Mouse (Mus musculus): ENCODE results near the gene Smyd3. TPM values are rescaled to one million over a fixed set of nuclear protein-coding genes. Genes with fewer than 3 reads are reported as not detected.

Gene Smyd3
- polyA plus RNA-seq, 1 experiment = 19.9 TPM

GRCm38 (mm10) chr1:179197821-179198516 is 319.9 kb downstream of the Smyd3 start:
- TF ChIP-seq CTCF (IDR thresholded peaks at IDR 0.05; ENCODE audit: low read depth, low read length) = no peak
- no peak for TF ChIP-seq POLR2A (IDR thresholded peaks at IDR 0.05; ENCODE audit: borderline replicate concordance, low read depth, low read length)
- Histone ChIP-seq H3K4me3 (ENCODE audit: insufficient read depth, low read length) (no peak overlapping the region), H3K4me1 (ENCODE audit: control insufficient read depth, insufficient read depth, low read length) (no peaks in the 10 kb centered on the region), H3K27ac (ENCODE audit: insufficient read depth, low read depth, low read length) (no peak overlapping the region)

GRCm38 (mm10) chr1:179197156-179197555 is 320.7 kb downstream of the Smyd3 start:
- H3K4me1 ChIP-seq (ENCODE audit: control insufficient read depth, insufficient read depth, low read length) = no peaks in the 10 kb centered on the region
- TF ChIP-seq POLR2A (IDR thresholded peaks at IDR 0.05; ENCODE audit: borderline replicate concordance, low read depth, low read length) = no peak
- no peak for TF ChIP-seq CTCF (IDR thresholded peaks at IDR 0.05; ENCODE audit: low read depth, low read length)
- no peak overlapping the region for H3K27ac ChIP-seq (ENCODE audit: insufficient read depth, low read depth, low read length)
- no peak overlapping the region for H3K4me3 ChIP-seq (ENCODE audit: insufficient read depth, low read length)

GRCm38 (mm10) chr1:179196422-179196821 is 321.4 kb downstream of the Smyd3 start:
- Histone ChIP-seq H3K4me1 (ENCODE audit: control insufficient read depth, insufficient read depth, low read length) (0 out of 2 replicates have a peak, but pooled peaks cover under 1% of the 10 kb centered on the region), H3K4me3 (ENCODE audit: insufficient read depth, low read length) (no peak overlapping the region), H3K27ac (ENCODE audit: insufficient read depth, low read depth, low read length) (no peak overlapping the region)
- TF ChIP-seq POLR2A (IDR thresholded peaks at IDR 0.05; ENCODE audit: borderline replicate concordance, low read depth, low read length) (no peak), CTCF (IDR thresholded peaks at IDR 0.05; ENCODE audit: low read depth, low read length) (no peak)

GRCm38 (mm10) chr1:179192781-179193180 is 325.1 kb downstream of the Smyd3 start:
- H3K4me1 ChIP-seq (ENCODE audit: control insufficient read depth, insufficient read depth, low read length) = peaks cover 7% of the 10 kb centered on the region
- H3K4me3 ChIP-seq (ENCODE audit: insufficient read depth, low read length) = no peak overlapping the region
- TF ChIP-seq POLR2A (IDR thresholded peaks at IDR 0.05; ENCODE audit: borderline replicate concordance, low read depth, low read length) (no peak), CTCF (IDR thresholded peaks at IDR 0.05; ENCODE audit: low read depth, low read length) (no peak)
- no peak overlapping the region for H3K27ac ChIP-seq (ENCODE audit: insufficient read depth, low read depth, low read length)

GRCm38 (mm10) chr1:179190837-179191236 is 327.0 kb downstream of the Smyd3 start:
- Histone ChIP-seq H3K4me3 (ENCODE audit: insufficient read depth, low read length) (no peak overlapping the region), H3K27ac (ENCODE audit: insufficient read depth, low read depth, low read length) (no peak overlapping the region), H3K4me1 (ENCODE audit: control insufficient read depth, insufficient read depth, low read length) (peaks cover 7% of the 10 kb centered on the region)
- no peak for TF ChIP-seq CTCF (IDR thresholded peaks at IDR 0.05; ENCODE audit: low read depth, low read length)
- no peak for TF ChIP-seq POLR2A (IDR thresholded peaks at IDR 0.05; ENCODE audit: borderline replicate concordance, low read depth, low read length)

GRCm38 (mm10) chr1:179187171-179187570 is 330.7 kb downstream of the Smyd3 start:
- peaks cover 13% of the 10 kb centered on the region for H3K4me1 ChIP-seq (ENCODE audit: control insufficient read depth, insufficient read depth, low read length)
- TF ChIP-seq POLR2A (IDR thresholded peaks at IDR 0.05; ENCODE audit: borderline replicate concordance, low read depth, low read length) (no peak), CTCF (IDR thresholded peaks at IDR 0.05; ENCODE audit: low read depth, low read length) (no peak)

GRCm38 (mm10) chr1:179184631-179185030 is 333.2 kb downstream of the Smyd3 start:
- TF ChIP-seq CTCF (IDR thresholded peaks at IDR 0.05; ENCODE audit: low read depth, low read length) (no peak), POLR2A (IDR thresholded peaks at IDR 0.05; ENCODE audit: borderline replicate concordance, low read depth, low read length) (no peak)
- H3K4me1 ChIP-seq (ENCODE audit: control insufficient read depth, insufficient read depth, low read length) = peaks cover 6% of the 10 kb centered on the region
- H3K4me3 ChIP-seq (ENCODE audit: insufficient read depth, low read length) = no peak overlapping the region
- H3K27ac ChIP-seq (ENCODE audit: insufficient read depth, low read depth, low read length) = no peak overlapping the region

More at GRCm38 (mm10) chr1:179187171-179187570, 330.7 kb downstream of the Smyd3 start:
- Histone ChIP-seq H3K4me3 (ENCODE audit: insufficient read depth, low read length) (no peak overlapping the region), H3K27ac (ENCODE audit: insufficient read depth, low read depth, low read length) (no peak overlapping the region)

GRCm38 (mm10) chr1:179183499-179183898 is 334.3 kb downstream of the Smyd3 start:
- Histone ChIP-seq H3K27ac (ENCODE audit: insufficient read depth, low read depth, low read length) (no peak overlapping the region), H3K4me1 (ENCODE audit: control insufficient read depth, insufficient read depth, low read length) (peaks cover 6% of the 10 kb centered on the region), H3K4me3 (ENCODE audit: insufficient read depth, low read length) (no peak overlapping the region)
- no peak for TF ChIP-seq CTCF (IDR thresholded peaks at IDR 0.05; ENCODE audit: low read depth, low read length)
- TF ChIP-seq POLR2A (IDR thresholded peaks at IDR 0.05; ENCODE audit: borderline replicate concordance, low read depth, low read length) = no peak

- no peak overlapping the region for H3K4me3 ChIP-seq (ENCODE audit: insufficient read depth, low read length)
- H3K4me1 ChIP-seq (ENCODE audit: control insufficient read depth, insufficient read depth, low read length) = peaks cover 6% of the 10 kb centered on the region
- no peak overlapping the region for H3K27ac ChIP-seq (ENCODE audit: insufficient read depth, low read depth, low read length)
- no peak for TF ChIP-seq CTCF (IDR thresholded peaks at IDR 0.05; ENCODE audit: low read depth, low read length)
- TF ChIP-seq POLR2A (IDR thresholded peaks at IDR 0.05; ENCODE audit: borderline replicate concordance, low read depth, low read length) = no peak
Measured at GRCm38 (mm10) chr1:179180546-179180945, 337.3 kb downstream of the Smyd3 start.

GRCm38 (mm10) chr1:179176861-179177658 is 340.8 kb downstream of the Smyd3 start:
- Histone ChIP-seq H3K4me3 (ENCODE audit: insufficient read depth, low read length) (no peak overlapping the region), H3K27ac (ENCODE audit: insufficient read depth, low read depth, low read length) (no peak overlapping the region)
- no peak for TF ChIP-seq CTCF (IDR thresholded peaks at IDR 0.05; ENCODE audit: low read depth, low read length)
- no peak for TF ChIP-seq POLR2A (IDR thresholded peaks at IDR 0.05; ENCODE audit: borderline replicate concordance, low read depth, low read length)

More at GRCm38 (mm10) chr1:179176861-179177658, 340.8 kb downstream of the Smyd3 start:
- H3K4me1 ChIP-seq (ENCODE audit: control insufficient read depth, insufficient read depth, low read length) = no peaks in the 10 kb centered on the region

Measured in bone marrow macrophage, adult 2 months (primary cell).